Mouse (Mus musculus): ENCODE results near the gene Ddx20. TPM values are rescaled to one million over a fixed set of nuclear protein-coding genes. Genes with fewer than 3 reads are reported as not detected.
"Not testable (repeated sequence)": the region's sequence is repeated elsewhere in the genome, so short reads cannot be mapped to it uniquely, and the experiment has no call there.

The Ddx20 gene
- total RNA-seq, 2 experiments from 2014 or later: 18.3 to 34.9 TPM

GRCm38 (mm10) chr3:105705561-105705960 is 18.2 kb upstream of the Ddx20 start:
- ATAC-seq (ENCODE audit: poor library complexity, severe bottlenecking): no peak

- ATAC-seq (ENCODE audit: poor library complexity, severe bottlenecking): peak; percentile 31
Observed at GRCm38 (mm10) chr3:105705061-105705549, 17.7 kb upstream of the Ddx20 start.

GRCm38 (mm10) chr3:105704031-105705008 is 16.9 kb upstream of the Ddx20 start, which contains the start of gene Inka2:
TSS of gene Inka2 (plus strand) at chr3:105704599.
- ATAC-seq (ENCODE audit: poor library complexity, severe bottlenecking): peak; percentile 85

- ATAC-seq (ENCODE audit: poor library complexity, severe bottlenecking): no peak
Observed at GRCm38 (mm10) chr3:105703571-105703970, 16.2 kb upstream of the Ddx20 start.

GRCm38 (mm10) chr3:105701399-105701798 is 14.0 kb upstream of the Ddx20 start:
- no peak for ATAC-seq (ENCODE audit: poor library complexity, severe bottlenecking)

- ATAC-seq (ENCODE audit: poor library complexity, severe bottlenecking): not testable (repeated sequence)
Observed at GRCm38 (mm10) chr3:105700786-105701185, 13.4 kb upstream of the Ddx20 start.

GRCm38 (mm10) chr3:105699241-105699933 is 12.0 kb upstream of the Ddx20 start:
- peak; percentile 45 for ATAC-seq (ENCODE audit: poor library complexity, severe bottlenecking)

GRCm38 (mm10) chr3:105698311-105698710 is 10.9 kb upstream of the Ddx20 start:
- ATAC-seq (ENCODE audit: poor library complexity, severe bottlenecking): no peak

GRCm38 (mm10) chr3:105697148-105697441 is 9.7 kb upstream of the Ddx20 start:
- no peak for ATAC-seq (ENCODE audit: poor library complexity, severe bottlenecking)

- no peak for ATAC-seq (ENCODE audit: poor library complexity, severe bottlenecking)
Observed at GRCm38 (mm10) chr3:105696387-105697147, 9.2 kb upstream of the Ddx20 start.

GRCm38 (mm10) chr3:105695476-105696386 is 8.4 kb upstream of the Ddx20 start:
- no peak for ATAC-seq (ENCODE audit: poor library complexity, severe bottlenecking)

GRCm38 (mm10) chr3:105693327-105694080 is 6.1 kb upstream of the Ddx20 start:
- ATAC-seq (ENCODE audit: poor library complexity, severe bottlenecking): no peak

GRCm38 (mm10) chr3:105688536-105688935 is 1.2 kb upstream of the Ddx20 start:
- peak; percentile 36; the same call in 1 of the 2 replicates for ATAC-seq (ENCODE audit: poor library complexity, severe bottlenecking)

- ATAC-seq (ENCODE audit: poor library complexity, severe bottlenecking): no peak
Observed at GRCm38 (mm10) chr3:105686394-105687323, 715 bp downstream of the Ddx20 start.

- no peak for ATAC-seq (ENCODE audit: poor library complexity, severe bottlenecking)
Observed at GRCm38 (mm10) chr3:105680346-105680745, 7.0 kb downstream of the Ddx20 start.

GRCm38 (mm10) chr3:105675932-105676331 is 11.4 kb downstream of the Ddx20 start:
- ATAC-seq (ENCODE audit: poor library complexity, severe bottlenecking): no peak

GRCm38 (mm10) chr3:105674595-105675218 is 12.7 kb downstream of the Ddx20 start:
- peak; percentile 87 for ATAC-seq (ENCODE audit: poor library complexity, severe bottlenecking)

- ATAC-seq (ENCODE audit: poor library complexity, severe bottlenecking): 0 out of 2 replicates have a peak, but pooled peaks have one; percentile 2
Observed at GRCm38 (mm10) chr3:105670801-105671200, 16.6 kb downstream of the Ddx20 start.

Data from megakaryocyte, adult 5-6 weeks (primary cell).